Mouse (Mus musculus): ENCODE data around the gene Rabgef1. TPM values are rescaled to one million over a fixed set of nuclear protein-coding genes. Genes with fewer than 3 reads are reported as not detected.

The Rabgef1 gene
- total and polyA plus RNA-seq, 2 experiments = 11.8 to 13.1 TPM

DNA sequence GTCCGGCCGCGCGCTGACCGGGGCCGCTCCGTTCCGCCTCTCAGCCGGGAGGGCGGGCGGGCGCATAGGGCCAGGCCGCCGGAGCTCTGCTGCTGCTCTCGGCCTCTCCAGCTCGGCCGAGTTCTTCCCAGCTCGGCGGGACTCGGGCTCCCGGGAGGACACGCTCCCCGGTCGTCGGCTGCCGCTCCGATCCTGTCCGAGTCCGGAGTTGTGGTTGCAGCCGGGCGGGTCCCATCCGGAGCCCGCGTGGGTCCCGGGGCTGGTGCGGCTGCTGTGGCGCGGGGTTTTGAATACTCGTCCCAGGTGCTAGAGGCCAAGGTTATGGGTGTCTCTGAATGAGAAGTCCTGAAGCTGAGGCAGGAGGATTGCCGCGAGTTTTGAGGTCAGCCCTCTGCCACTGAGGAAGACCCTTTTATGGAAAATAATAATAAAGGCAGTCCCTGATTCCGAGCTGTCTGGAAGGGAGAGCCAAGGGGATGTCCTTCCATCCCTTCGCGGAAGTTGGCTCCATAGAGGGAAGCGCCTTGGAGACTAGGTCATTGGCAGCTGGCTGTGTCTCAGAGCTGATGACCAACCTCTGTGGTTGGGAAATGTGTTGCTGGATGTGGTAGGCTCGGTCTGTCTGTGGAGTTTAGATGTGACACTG, 481 bp downstream of the Rabgef1 start:
- H3K27me3 ChIP-seq (ENCODE audit: control insufficient read depth, insufficient read depth, low read length) = no peaks in the 10 kb centered on the region
- peak; percentile 71 for DNase-seq (ENCODE audit: extremely low read depth, low read depth, low spot score)
- H3K27ac ChIP-seq (replicated peaks; ENCODE audit: insufficient read depth, low read depth, low read length) = peak overlapping the region; percentile 79
- peaks cover 23% of the 10 kb centered on the region for H3K4me1 ChIP-seq (ENCODE audit: control insufficient read depth, insufficient read depth, low read length)
- no peak for TF ChIP-seq CTCF (IDR thresholded peaks at IDR 0.05; ENCODE audit: low read depth, low read length)
- no peak for TF ChIP-seq POLR2A (IDR thresholded peaks at IDR 0.05; ENCODE audit: extremely low read depth, insufficient read depth, low read length)
- H3K9ac ChIP-seq (ENCODE audit: low read depth, low read length) = peak overlapping the region; percentile 90
- H3K79me2 ChIP-seq (ENCODE audit: control insufficient read depth, insufficient read depth, low read length) = peaks cover 21% of the 10 kb centered on the region; the same call in 1 of the 2 replicates
- no peaks in the 10 kb centered on the region for H3K36me3 ChIP-seq (ENCODE audit: control insufficient read depth, insufficient read depth, low read length)
- under 1% methylated on average over 46 of the region's 46 CpGs for WGBS
- H3K4me3 ChIP-seq (ENCODE audit: insufficient read depth, low read depth, low read length) = peak overlapping the region; percentile 88

DNA sequence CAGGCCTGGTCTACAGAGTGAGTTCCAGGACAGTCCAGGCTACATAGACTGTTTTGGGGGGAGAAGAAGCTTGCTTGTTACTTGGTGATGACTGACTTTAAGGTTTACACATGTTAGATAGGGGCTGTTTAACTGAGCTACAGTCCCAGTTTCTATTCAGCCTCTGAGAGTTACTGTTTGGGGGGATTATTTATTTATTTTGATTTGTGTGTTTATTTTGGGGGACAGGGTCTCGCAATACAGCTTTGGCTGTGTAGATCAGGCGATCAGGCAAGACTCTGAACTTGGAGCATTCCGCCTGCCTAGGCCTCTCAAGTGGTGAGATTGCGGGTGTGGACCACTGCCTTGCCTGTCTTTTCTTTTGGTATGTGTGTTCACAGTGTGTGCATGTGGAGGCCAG, 1.4 kb downstream of the Rabgef1 start:
- no peaks in the 10 kb centered on the region for H3K36me3 ChIP-seq (ENCODE audit: control insufficient read depth, insufficient read depth, low read length)
- H3K79me2 ChIP-seq (ENCODE audit: control insufficient read depth, insufficient read depth, low read length) = peaks cover 25% of the 10 kb centered on the region; the same call in 1 of the 2 replicates
- no peak overlapping the region for H3K9ac ChIP-seq (ENCODE audit: low read depth, low read length)
- H3K4me1 ChIP-seq (ENCODE audit: control insufficient read depth, insufficient read depth, low read length) = peaks cover 24% of the 10 kb centered on the region
- H3K4me3 ChIP-seq (ENCODE audit: insufficient read depth, low read depth, low read length) = 0 out of 2 replicates have a peak overlapping the region, but pooled peaks have one; percentile 88
- no peaks in the 10 kb centered on the region for H3K27me3 ChIP-seq (ENCODE audit: control insufficient read depth, insufficient read depth, low read length)
- H3K27ac ChIP-seq (replicated peaks; ENCODE audit: insufficient read depth, low read depth, low read length) = 0 out of 2 replicates have a peak overlapping the region, but pooled peaks have one; percentile 12
- 80% methylated on average over 4 of the region's 4 CpGs for WGBS
- TF ChIP-seq CTCF (IDR thresholded peaks at IDR 0.05; ENCODE audit: low read depth, low read length) (no peak), POLR2A (IDR thresholded peaks at IDR 0.05; ENCODE audit: extremely low read depth, insufficient read depth, low read length) (no peak)
- DNase-seq (ENCODE audit: extremely low read depth, low read depth, low spot score) = no peak

GRCm38 (mm10) chr5:130177871-130178270, 6.3 kb downstream of the Rabgef1 start:
- 83% methylated on average over 4 of the region's 4 CpGs for WGBS
- Histone ChIP-seq H3K9ac (ENCODE audit: low read depth, low read length) (no peak overlapping the region), H3K27ac (replicated peaks; ENCODE audit: insufficient read depth, low read depth, low read length) (no peak overlapping the region), H3K36me3 (ENCODE audit: control insufficient read depth, insufficient read depth, low read length) (no peaks in the 10 kb centered on the region), H3K4me3 (ENCODE audit: insufficient read depth, low read depth, low read length) (no peak overlapping the region), H3K79me2 (ENCODE audit: control insufficient read depth, insufficient read depth, low read length) (peaks cover 47% of the 10 kb centered on the region; the same call in 1 of the 2 replicates), H3K4me1 (ENCODE audit: control insufficient read depth, insufficient read depth, low read length) (peaks cover 17% of the 10 kb centered on the region), H3K27me3 (ENCODE audit: control insufficient read depth, insufficient read depth, low read length) (no peaks in the 10 kb centered on the region)
- TF ChIP-seq CTCF (IDR thresholded peaks at IDR 0.05; ENCODE audit: low read depth, low read length) (no peak), POLR2A (IDR thresholded peaks at IDR 0.05; ENCODE audit: extremely low read depth, insufficient read depth, low read length) (no peak)
- no peak for DNase-seq (ENCODE audit: extremely low read depth, low read depth, low spot score)

GRCm38 (mm10) chr5:130180362-130180761, 8.8 kb downstream of the Rabgef1 start:
- Histone ChIP-seq H3K27ac (replicated peaks; ENCODE audit: insufficient read depth, low read depth, low read length) (no peak overlapping the region), H3K4me1 (ENCODE audit: control insufficient read depth, insufficient read depth, low read length) (peaks cover 14% of the 10 kb centered on the region), H3K36me3 (ENCODE audit: control insufficient read depth, insufficient read depth, low read length) (no peaks in the 10 kb centered on the region), H3K79me2 (ENCODE audit: control insufficient read depth, insufficient read depth, low read length) (peaks cover 38% of the 10 kb centered on the region; the same call in 1 of the 2 replicates), H3K9ac (ENCODE audit: low read depth, low read length) (no peak overlapping the region), H3K27me3 (ENCODE audit: control insufficient read depth, insufficient read depth, low read length) (no peaks in the 10 kb centered on the region), H3K4me3 (ENCODE audit: insufficient read depth, low read depth, low read length) (no peak overlapping the region)
- DNase-seq (ENCODE audit: extremely low read depth, low read depth, low spot score) = no peak
- WGBS = 72% methylated on average over 7 of the region's 7 CpGs
- TF ChIP-seq CTCF (IDR thresholded peaks at IDR 0.05; ENCODE audit: low read depth, low read length) (no peak), POLR2A (IDR thresholded peaks at IDR 0.05; ENCODE audit: extremely low read depth, insufficient read depth, low read length) (no peak)

DNA sequence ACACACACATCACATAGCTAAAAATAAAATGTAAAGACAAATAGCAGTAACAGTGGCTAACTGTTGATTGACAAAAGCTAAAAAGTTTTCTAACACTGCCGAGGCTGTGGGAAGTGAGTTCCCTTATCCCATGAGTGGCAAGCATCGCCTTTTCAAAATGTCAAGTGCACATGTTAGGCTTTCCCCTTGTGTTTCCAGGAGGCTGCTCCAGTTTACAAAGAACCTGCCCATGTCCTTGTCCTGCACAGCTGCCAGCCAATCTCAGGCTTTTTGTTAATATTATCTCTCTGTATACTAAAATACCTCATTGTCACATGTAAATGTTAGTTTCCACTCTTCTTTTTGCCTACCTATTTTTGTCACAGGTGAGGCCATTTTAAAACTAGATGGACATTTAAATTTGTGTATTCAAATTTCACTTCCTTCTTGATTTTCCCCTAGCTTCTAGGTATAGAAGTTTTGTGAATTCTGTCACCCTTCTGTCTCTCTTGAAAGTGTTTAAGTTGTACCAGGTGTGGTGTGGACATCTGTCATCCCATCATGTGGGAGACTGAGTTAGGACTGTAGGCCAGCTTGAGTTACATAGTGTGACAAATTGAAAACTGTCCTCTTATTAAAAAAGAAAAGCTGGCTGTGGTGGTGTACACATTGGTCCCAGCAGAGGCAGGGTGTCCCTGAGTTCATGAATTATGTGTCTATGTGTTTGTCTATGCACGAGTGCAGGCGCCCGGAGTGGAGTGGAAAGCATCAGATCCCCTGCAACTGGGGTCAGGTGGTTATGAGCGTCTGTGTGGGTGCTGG, 10.3 kb downstream of the Rabgef1 start:
- H3K36me3 ChIP-seq (ENCODE audit: control insufficient read depth, insufficient read depth, low read length) = no peaks in the 10 kb centered on the region
- H3K27me3 ChIP-seq (ENCODE audit: control insufficient read depth, insufficient read depth, low read length) = no peaks in the 10 kb centered on the region
- no peak for DNase-seq (ENCODE audit: extremely low read depth, low read depth, low spot score)
- 84% methylated on average over 6 of the region's 6 CpGs for WGBS
- no peak overlapping the region for H3K4me3 ChIP-seq (ENCODE audit: insufficient read depth, low read depth, low read length)
- peaks cover 16% of the 10 kb centered on the region for H3K4me1 ChIP-seq (ENCODE audit: control insufficient read depth, insufficient read depth, low read length)
- H3K9ac ChIP-seq (ENCODE audit: low read depth, low read length) = no peak overlapping the region
- TF ChIP-seq POLR2A (IDR thresholded peaks at IDR 0.05; ENCODE audit: extremely low read depth, insufficient read depth, low read length) = no peak
- no peak overlapping the region for H3K27ac ChIP-seq (replicated peaks; ENCODE audit: insufficient read depth, low read depth, low read length)
- H3K79me2 ChIP-seq (ENCODE audit: control insufficient read depth, insufficient read depth, low read length) = peaks cover 38% of the 10 kb centered on the region; the same call in 1 of the 2 replicates

DNA sequence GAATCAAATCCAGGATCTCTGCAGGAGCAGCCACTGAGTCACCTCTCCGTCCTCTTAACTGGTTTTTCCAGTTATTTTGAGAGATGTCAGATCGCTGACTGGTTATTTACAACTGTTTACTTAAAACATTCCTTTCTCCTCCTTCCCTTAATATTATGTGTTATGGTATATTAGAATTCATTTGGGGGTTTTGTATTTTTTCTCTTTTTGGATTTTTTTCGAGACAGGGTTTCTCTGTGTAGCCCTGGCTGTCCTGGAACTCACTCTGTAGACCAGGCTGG, 10.9 kb downstream of the Rabgef1 start:
- no peak for DNase-seq (ENCODE audit: extremely low read depth, low read depth, low spot score)
- Histone ChIP-seq H3K9ac (ENCODE audit: low read depth, low read length) (no peak overlapping the region), H3K27me3 (ENCODE audit: control insufficient read depth, insufficient read depth, low read length) (no peaks in the 10 kb centered on the region), H3K79me2 (ENCODE audit: control insufficient read depth, insufficient read depth, low read length) (peaks cover 41% of the 10 kb centered on the region; the same call in 1 of the 2 replicates), H3K4me1 (ENCODE audit: control insufficient read depth, insufficient read depth, low read length) (peaks cover 16% of the 10 kb centered on the region), H3K27ac (replicated peaks; ENCODE audit: insufficient read depth, low read depth, low read length) (no peak overlapping the region), H3K4me3 (ENCODE audit: insufficient read depth, low read depth, low read length) (no peak overlapping the region), H3K36me3 (ENCODE audit: control insufficient read depth, insufficient read depth, low read length) (peaks cover under 1% of the 10 kb centered on the region; the same call in 1 of the 2 replicates)
- WGBS = 86% methylated on average over 3 of the region's 3 CpGs
- TF ChIP-seq CTCF (IDR thresholded peaks at IDR 0.05; ENCODE audit: low read depth, low read length) = no peak
- TF ChIP-seq POLR2A (IDR thresholded peaks at IDR 0.05; ENCODE audit: extremely low read depth, insufficient read depth, low read length) = no peak
